Mouse (Mus musculus) cortical plate, adult 2 months (tissue): ENCODE data around the gene Lpp.

Source experiments
- CTCF ChIP-seq: fragments of 200-500 bp; IDR thresholded peaks from 2 replicates; pipeline ENCODE4 v1.5.1; 2011; ENCODE audit warnings: mild to moderate bottlenecking, control low read depth, low read length; ENCODE audit not compliant: insufficient read depth; ENCODE audit errors: extremely low read depth
- POLR2A ChIP-seq: fragments of 200-500 bp; IDR thresholded peaks from 2 replicates; pipeline ENCODE4 v1.6.1; 2011; ENCODE audit warnings: mild to moderate bottlenecking, low read length, control low read depth; ENCODE audit not compliant: insufficient read depth; ENCODE audit errors: extremely low read depth

GRCm38 (mm10) chr16:24839018-24839417 is 445.7 kb downstream of the Lpp start:
- TF ChIP-seq CTCF = no peak
- TF ChIP-seq POLR2A = no peak
